Mouse (Mus musculus): ENCODE results near the gene Ssc5d.

DNA sequence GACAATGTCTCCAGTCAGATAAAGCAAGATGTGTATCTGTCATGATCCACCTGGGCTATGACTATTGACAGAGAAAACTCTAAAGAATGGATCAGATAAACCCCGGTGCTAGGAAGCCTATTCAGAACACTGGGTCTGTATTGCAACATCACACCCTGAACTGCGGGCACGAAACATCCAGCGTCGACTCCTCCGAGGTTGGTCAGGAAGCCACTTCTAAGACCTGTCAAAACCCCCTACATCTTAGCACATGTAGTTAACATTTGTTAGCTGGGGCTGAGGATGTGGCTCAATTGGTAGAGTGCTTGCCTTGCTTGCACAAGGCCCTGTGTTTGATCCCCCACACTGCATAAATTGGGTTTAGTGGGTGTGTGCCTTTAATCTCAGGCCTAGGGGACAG is 22.8 kb downstream of the Ssc5d start:
- TF ChIP-seq GATA1 (IDR thresholded peaks at IDR 0.05; ENCODE audit: low read length): no peak
- TF ChIP-seq TAL1 (IDR thresholded peaks at IDR 0.05; ENCODE audit: low read length): no peak
